ENCODE assay signal across 14 mouse cellular contexts in genomic region chr2:104985796-104986195, GRCm38 (mm10).
"Had no signal": no experiment of that assay in that cellular context is flagged by ENCODE, and none has a peak within 500 bp of the region (broad histone marks: within the 10 kb centered on the region; RNA-seq: fewer than 3 reads in every experiment).

No protein-coding gene starts in this region.

- ATAC-seq: liver, postnatal 0 days; lung, postnatal 0 days; midbrain, embryonic 15.5 days had no signal

- DNase-seq: kidney, adult 11 months; kidney, adult 9 months; kidney, postnatal 14 days; kidney, postnatal 4 days; left cerebral cortex, postnatal 4 days; liver, postnatal 0 days; lung, embryonic 14.5 days; right cerebral cortex, adult 18-20 months; right cerebral cortex, postnatal 14 days; right cerebral cortex, postnatal 4 days; thymus, adult 18-20 months; thymus, postnatal 4 days had no signal
